Mouse (Mus musculus): ENCODE data around the gene Pcmt1. TPM values are rescaled to one million over a fixed set of nuclear protein-coding genes. Genes with fewer than 3 reads are reported as not detected.
"Not testable (repeated sequence)": the region's sequence is repeated elsewhere in the genome, so short reads cannot be mapped to it uniquely, and the experiment has no call there.

Gene Pcmt1
- polyA plus RNA-seq, 1 experiment from 2014 or later = 184 TPM

DNA sequence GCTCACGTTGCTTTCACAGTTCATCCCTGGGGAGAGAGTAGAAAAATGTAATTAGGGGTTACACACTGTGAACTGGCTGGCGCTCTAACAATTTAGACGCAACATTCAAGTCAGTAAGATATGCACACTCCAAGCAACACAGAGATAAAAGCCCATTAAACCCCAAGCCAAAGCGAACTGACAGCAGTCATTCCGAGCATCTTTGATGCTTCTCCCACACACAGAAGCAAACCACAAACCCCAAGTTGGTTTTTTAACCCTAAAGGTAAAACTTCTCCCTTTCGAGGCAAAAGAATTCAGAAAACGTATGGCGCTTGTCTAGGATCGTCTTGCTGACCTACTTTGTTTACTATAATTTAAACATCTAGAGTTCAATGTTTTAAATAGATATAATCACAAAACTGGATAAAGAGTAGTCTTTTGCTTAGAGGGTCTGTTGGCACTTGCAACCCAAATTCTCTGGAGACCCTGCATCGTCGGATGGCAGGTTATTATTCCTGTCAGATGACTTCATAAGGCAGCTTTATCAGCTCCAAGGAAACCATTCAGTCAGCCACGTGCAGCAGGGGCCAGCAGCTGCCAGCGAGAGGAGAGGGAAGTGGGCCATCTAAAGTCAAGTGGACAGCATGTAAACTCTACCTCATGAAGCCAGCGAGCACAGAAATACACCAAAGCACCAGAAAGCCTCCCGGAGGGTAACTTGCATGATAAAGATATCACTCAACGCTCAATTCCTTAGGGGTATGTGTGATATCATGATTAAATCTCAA is 49.8 kb downstream of the Pcmt1 start:
- Histone ChIP-seq H3K4me3 (no peak overlapping the region), H3K27me3 (no peaks in the 10 kb centered on the region), H3K36me3 (peaks cover 66% of the 10 kb centered on the region), H3K9ac (no peak overlapping the region), H3K4me2 (no peak overlapping the region), H3K9me3 (no peaks in the 10 kb centered on the region), H3K4me1 (replicated peaks) (no peaks in the 10 kb centered on the region), H3K27ac (replicated peaks) (no peak overlapping the region)
- ATAC-seq (ENCODE audit: low read depth) = no peak
- WGBS = 83% methylated on average over 16 of the region's 16 CpGs

DNA sequence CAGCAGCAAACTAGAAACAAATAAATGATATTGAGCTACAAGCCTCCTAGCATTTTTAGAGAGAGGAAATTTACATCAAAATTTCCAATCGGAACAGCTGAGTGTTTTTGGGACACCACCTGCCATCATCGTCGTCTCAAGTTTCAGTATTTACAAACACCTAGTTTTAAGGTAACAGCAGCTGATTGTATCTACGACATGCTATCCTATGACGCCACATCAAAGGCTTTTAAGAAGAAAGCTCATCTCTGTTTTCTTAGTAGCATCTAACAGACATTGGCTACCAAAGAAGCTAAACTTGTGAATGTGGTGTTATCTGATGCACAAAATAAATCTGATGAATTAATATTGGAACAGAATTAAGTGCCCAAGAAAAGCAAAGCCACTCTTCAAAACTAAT is 50.6 kb downstream of the Pcmt1 start:
- WGBS = 93% methylated on average over 5 of the region's 5 CpGs
- no peaks in the 10 kb centered on the region for H3K4me1 ChIP-seq (replicated peaks)
- no peak overlapping the region for H3K27ac ChIP-seq (replicated peaks)
- H3K4me3 ChIP-seq = no peak overlapping the region
- no peaks in the 10 kb centered on the region for H3K9me3 ChIP-seq
- H3K4me2 ChIP-seq = no peak overlapping the region
- no peaks in the 10 kb centered on the region for H3K27me3 ChIP-seq
- peaks cover 68% of the 10 kb centered on the region for H3K36me3 ChIP-seq
- H3K9ac ChIP-seq = no peak overlapping the region
- no peak for ATAC-seq (ENCODE audit: low read depth)

DNA sequence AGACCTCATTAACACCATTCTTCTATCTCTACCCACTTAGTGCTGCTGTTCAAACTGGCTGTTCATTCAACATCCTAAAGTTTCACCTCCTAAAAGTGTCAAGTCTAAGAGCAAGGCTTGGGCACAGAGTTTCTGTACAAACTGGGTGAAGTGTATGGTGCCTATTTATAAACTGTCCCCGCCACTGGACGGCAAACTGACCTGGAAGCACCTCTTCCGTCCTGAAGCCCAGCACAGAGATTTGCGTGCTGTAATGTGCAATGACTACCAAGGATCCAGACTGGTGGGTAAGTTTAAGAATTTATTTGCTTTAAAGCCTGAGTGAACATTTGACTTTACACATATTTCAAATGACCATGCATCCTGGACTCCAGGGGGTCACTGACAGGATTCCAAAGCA is 51.8 kb downstream of the Pcmt1 start:
- Histone ChIP-seq H3K4me3 (no peak overlapping the region), H3K27me3 (no peaks in the 10 kb centered on the region), H3K27ac (replicated peaks) (no peak overlapping the region), H3K36me3 (peaks cover 75% of the 10 kb centered on the region), H3K9ac (no peak overlapping the region), H3K4me1 (replicated peaks) (no peaks in the 10 kb centered on the region), H3K9me3 (no peaks in the 10 kb centered on the region), H3K4me2 (no peak overlapping the region)
- no peak for ATAC-seq (ENCODE audit: low read depth)
- 93% methylated on average over 4 of the region's 4 CpGs for WGBS

DNA sequence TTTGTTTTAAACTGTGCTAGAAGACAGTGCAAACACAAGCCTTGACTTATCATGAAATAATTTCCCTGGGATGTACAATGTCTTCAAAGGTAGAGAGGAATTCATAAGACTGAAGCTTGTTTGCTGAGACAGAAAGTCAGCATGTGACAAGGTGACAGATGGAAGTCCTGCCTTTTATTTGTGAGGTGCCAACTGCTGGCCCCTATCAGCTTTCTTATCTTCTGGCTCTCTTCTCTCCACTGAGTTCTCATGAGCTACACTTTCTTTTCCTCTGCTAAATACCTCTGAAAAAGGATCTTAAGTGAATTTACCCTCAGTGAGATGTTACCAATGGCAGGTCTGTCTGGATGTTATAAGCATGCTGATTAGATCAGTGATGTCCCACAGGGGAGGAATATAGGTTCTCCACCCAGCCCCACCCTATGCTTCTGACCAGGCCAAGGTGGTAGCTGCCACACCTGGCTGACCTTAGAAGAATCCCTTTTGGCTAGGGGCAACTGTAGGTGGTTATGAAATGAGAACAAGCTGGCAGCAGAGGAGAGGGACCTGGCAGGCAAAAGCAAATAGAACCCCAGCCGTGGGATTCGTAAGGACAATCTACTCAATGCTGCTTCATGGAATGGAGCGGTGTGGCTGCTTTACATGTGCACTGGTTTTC is 56.9 kb downstream of the Pcmt1 start:
- Histone ChIP-seq H3K4me1 (replicated peaks) (no peaks in the 10 kb centered on the region), H3K27me3 (no peaks in the 10 kb centered on the region), H3K36me3 (peaks cover 54% of the 10 kb centered on the region), H3K9me3 (no peaks in the 10 kb centered on the region), H3K9ac (no peak overlapping the region), H3K4me3 (no peak overlapping the region), H3K27ac (replicated peaks) (no peak overlapping the region), H3K4me2 (no peak overlapping the region)
- 97% methylated on average over 3 of the region's 3 CpGs for WGBS
- no peak for ATAC-seq (ENCODE audit: low read depth)

DNA sequence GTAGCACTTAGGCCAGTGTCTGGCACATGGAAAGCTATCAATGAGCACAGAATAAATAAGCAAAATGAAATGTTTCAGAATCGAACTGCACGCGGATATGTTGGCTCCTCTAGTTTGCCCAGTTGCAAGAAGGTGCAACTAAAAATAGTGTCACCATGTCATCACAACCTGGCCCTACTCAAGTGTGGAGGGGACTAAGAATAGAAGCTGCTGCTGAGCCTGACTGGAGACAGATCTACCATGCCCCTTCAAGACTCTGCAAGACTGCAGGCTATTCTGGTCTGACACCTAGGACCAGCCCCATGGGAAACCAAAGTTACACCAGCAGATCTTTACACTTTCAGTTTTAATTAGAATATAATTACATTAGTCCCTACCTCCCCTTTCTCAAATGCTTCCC is 58.6 kb downstream of the Pcmt1 start:
- H3K9me3 ChIP-seq = no peaks in the 10 kb centered on the region
- H3K27ac ChIP-seq (replicated peaks) = no peak overlapping the region
- no peaks in the 10 kb centered on the region for H3K4me1 ChIP-seq (replicated peaks)
- WGBS = 95% methylated on average over 3 of the region's 3 CpGs
- no peak overlapping the region for H3K4me3 ChIP-seq
- no peak for ATAC-seq (ENCODE audit: low read depth)
- no peak overlapping the region for H3K4me2 ChIP-seq
- no peak overlapping the region for H3K9ac ChIP-seq
- H3K36me3 ChIP-seq = peaks cover 40% of the 10 kb centered on the region
- H3K27me3 ChIP-seq = no peaks in the 10 kb centered on the region

DNA sequence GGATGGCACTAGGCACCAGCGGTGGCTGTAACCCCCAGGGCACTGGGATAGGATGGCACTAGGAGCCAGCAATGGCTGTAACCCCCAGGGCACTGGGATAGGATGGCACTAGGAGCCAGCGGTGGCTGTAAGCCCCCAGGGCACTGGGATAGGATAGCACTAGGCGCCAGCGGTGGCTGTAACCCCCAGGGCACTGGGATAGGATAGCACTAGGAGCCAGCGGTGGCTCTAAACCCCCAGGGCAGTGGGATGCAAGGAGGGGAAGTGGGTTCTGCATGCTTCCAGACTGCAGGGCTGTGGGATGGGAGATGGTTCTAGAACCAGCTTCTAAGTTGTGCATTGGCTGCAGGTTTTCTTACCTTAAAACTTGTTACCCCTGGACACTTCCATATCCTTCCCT is 60.2 kb downstream of the Pcmt1 start:
- H3K4me2 ChIP-seq = no peak overlapping the region
- H3K4me1 ChIP-seq (replicated peaks) = no peaks in the 10 kb centered on the region
- H3K9me3 ChIP-seq = no peaks in the 10 kb centered on the region
- ATAC-seq (ENCODE audit: low read depth) = no peak
- 70% methylated on average over 5 of the region's 5 CpGs for WGBS
- H3K9ac ChIP-seq = no peak overlapping the region
- no peak overlapping the region for H3K4me3 ChIP-seq
- H3K27ac ChIP-seq (replicated peaks) = no peak overlapping the region
- no peaks in the 10 kb centered on the region for H3K27me3 ChIP-seq
- peaks cover 37% of the 10 kb centered on the region for H3K36me3 ChIP-seq

DNA sequence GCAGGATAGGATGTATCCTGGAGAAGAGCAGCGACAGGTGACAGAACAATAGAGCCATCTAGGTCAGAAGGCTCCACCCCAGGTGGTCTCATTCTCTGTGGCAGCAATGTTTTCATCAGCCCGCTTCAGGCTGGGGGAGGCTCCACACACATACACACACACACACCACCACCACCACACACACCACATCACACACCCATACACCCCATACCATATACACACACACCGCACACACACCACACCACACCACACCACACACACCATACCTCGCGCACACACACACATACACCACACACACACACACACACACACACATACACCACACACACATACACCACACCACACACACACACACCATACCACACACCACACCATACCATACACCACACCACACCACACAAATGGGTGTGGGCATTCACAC is 61.1 kb downstream of the Pcmt1 start:
- 81% methylated on average over 5 of the region's 5 CpGs for WGBS
- Histone ChIP-seq H3K9ac (no peak overlapping the region), H3K27me3 (no peaks in the 10 kb centered on the region), H3K36me3 (peaks cover 39% of the 10 kb centered on the region), H3K4me1 (replicated peaks) (no peaks in the 10 kb centered on the region), H3K4me2 (no peak overlapping the region), H3K4me3 (no peak overlapping the region), H3K9me3 (peaks cover 3% of the 10 kb centered on the region), H3K27ac (replicated peaks) (no peak overlapping the region)
- no peak; the same call in 1 of the 2 replicates for ATAC-seq (ENCODE audit: low read depth)

DNA sequence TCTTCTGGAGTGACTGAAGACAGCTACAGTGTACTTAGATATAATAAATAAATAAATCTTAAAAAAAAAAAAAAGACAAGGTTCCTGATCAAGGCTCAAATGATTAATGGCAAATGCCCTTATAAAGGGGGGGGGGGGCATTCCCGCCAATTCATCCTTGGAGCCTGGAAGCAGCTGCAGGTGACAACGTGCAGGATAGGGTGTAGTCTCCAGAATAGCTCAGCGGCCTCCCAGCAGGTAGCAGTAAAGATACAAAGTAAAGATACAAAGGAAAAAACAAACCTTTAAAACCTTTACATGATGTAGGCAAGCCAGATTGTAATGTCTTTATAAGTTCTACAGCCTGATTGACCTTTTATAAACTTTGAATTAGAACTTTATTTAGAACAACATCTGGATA is 63.4 kb downstream of the Pcmt1 start:
- ATAC-seq (ENCODE audit: low read depth); H3K4me3 ChIP-seq; H3K9ac ChIP-seq; H3K4me1 ChIP-seq (replicated peaks); H3K9me3 ChIP-seq; H3K4me2 ChIP-seq; H3K27ac ChIP-seq (replicated peaks); H3K27me3 ChIP-seq: not testable (repeated sequence)
- H3K36me3 ChIP-seq = peaks cover 22% of the 10 kb centered on the region
- 39% methylated on average over 3 of the region's 3 CpGs for WGBS

DNA sequence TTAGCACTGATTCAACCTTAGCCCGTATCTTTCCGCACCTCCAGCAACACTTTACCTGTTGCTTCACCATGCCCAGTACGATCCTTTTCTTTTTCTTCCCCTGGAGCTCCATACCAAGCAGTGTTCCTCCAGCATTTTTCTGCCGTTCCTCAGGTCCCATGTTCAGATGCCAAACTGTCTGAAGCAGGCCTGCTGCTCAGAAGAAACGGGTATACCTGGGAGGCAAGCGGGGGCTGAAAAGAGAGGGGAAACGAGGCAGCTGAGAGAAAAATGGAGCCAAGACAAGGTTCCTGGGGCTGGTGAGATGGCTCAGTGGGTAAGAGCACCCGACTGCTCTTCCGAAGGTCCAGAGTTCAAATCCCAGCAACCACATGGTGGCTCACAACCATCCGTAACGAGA is 63.8 kb downstream of the Pcmt1 start:
- H3K4me1 ChIP-seq (replicated peaks); H3K9me3 ChIP-seq; ATAC-seq (ENCODE audit: low read depth); H3K4me2 ChIP-seq; H3K4me3 ChIP-seq; H3K9ac ChIP-seq; H3K27me3 ChIP-seq; H3K27ac ChIP-seq (replicated peaks): not testable (repeated sequence)
- peaks cover 22% of the 10 kb centered on the region for H3K36me3 ChIP-seq
- 88% methylated on average over 11 of the region's 11 CpGs for WGBS

DNA sequence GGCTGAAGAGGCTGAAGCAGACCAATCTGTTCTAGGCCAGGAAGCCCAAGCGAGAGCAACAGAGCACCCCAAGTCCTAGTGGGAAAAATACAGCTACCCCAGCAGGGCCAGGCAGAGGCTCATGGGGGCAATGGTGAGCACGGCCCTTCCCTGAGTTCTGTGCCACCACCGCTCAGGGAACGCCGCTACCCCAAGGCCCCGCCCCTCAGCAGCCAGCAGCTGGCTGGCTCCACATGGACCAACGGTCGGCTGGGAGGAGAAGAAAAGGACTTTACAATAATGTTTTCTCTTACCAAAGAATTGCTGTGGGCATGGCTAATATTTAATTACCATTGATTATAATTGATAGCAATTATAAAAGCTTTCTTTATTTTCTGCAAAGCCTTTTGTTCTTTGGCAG is 66.1 kb downstream of the Pcmt1 start:
- ATAC-seq (ENCODE audit: low read depth) = no peak
- Histone ChIP-seq H3K36me3 (peaks cover 29% of the 10 kb centered on the region), H3K4me1 (replicated peaks) (no peaks in the 10 kb centered on the region), H3K9me3 (peaks cover 6% of the 10 kb centered on the region), H3K4me2 (no peak overlapping the region), H3K27me3 (no peaks in the 10 kb centered on the region), H3K9ac (no peak overlapping the region), H3K27ac (replicated peaks) (no peak overlapping the region), H3K4me3 (no peak overlapping the region)
- 83% methylated on average over 8 of the region's 8 CpGs for WGBS

DNA sequence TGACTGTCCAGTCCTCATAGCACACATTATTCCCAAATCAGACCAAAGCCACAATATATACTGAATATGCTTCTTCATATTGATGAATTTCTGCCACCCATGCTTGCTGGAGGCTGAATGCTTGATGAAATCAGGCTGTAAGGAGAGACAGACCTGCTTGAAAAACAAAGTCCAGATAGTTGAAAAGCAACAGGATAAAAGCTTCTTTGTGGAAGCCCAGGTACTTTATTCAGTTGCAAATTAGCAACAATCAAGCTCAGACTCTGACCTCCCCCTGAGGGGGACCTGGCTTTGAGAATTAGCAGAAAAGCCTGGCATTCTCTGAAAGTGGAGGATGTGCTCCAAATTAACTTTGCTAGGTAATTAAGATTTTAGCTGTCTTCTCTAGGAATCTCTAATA is 68.7 kb downstream of the Pcmt1 start:
- peaks cover 44% of the 10 kb centered on the region for H3K36me3 ChIP-seq
- not testable (repeated sequence) for H3K4me1 ChIP-seq (replicated peaks); H3K4me3 ChIP-seq; H3K9ac ChIP-seq; ATAC-seq (ENCODE audit: low read depth); H3K27ac ChIP-seq (replicated peaks); H3K9me3 ChIP-seq; H3K27me3 ChIP-seq; H3K4me2 ChIP-seq

DNA sequence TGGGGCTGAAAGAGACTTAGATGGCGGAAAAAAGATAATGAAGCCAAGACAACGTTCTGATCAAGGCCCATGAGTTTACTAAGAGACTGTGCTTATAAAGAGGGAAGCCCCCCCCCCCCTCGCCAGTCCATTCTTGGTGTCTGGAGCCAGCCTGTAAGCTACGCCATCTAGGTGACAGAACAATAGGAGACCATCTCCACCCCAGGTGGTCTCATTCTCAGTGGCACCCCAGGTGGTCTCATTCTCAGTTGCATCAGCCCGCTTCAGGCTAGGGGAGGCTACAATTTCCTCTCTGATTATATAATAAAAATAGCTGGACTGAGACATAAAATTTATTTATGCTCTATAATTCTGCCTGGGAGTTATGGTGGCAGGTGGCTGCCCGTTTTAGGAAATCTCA is 69.3 kb downstream of the Pcmt1 start:
- 53% methylated on average over 6 of the region's 6 CpGs for WGBS
- H3K27me3 ChIP-seq = no peaks in the 10 kb centered on the region
- ATAC-seq (ENCODE audit: low read depth) = no peak

DNA sequence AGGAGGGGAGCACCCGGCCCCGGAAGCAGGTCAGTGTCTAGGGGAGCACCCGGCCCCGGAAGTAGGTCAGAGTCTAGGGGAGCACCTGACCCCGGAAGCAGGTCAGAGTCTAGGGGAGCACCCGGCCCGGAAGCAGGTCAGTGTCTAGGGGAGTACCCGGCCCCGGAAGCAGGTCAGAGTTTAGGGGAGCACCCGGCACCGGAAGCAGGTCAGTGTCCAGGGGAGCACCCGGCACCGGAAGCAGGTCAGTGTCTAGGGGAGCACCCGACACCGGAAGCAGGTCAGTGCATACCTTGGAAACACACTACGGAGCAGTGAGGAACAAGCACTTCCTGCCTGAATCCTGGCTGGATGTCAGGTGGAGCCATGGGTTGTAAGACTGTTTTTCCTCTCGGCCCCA is 72.3 kb downstream of the Pcmt1 start:
- Histone ChIP-seq H3K9me3 (no peaks in the 10 kb centered on the region), H3K27ac (replicated peaks) (no peak overlapping the region), H3K9ac (no peak overlapping the region), H3K4me2 (no peak overlapping the region), H3K36me3 (peaks cover 43% of the 10 kb centered on the region), H3K27me3 (no peaks in the 10 kb centered on the region), H3K4me1 (replicated peaks) (no peaks in the 10 kb centered on the region), H3K4me3 (no peak overlapping the region)
- WGBS = 95% methylated on average over 17 of the region's 17 CpGs
- no peak for ATAC-seq (ENCODE audit: low read depth)

More for the DNA sequence above, 69.3 kb downstream of the Pcmt1 start:
- Histone ChIP-seq H3K4me1 (replicated peaks) (no peaks in the 10 kb centered on the region), H3K4me3 (no peak overlapping the region), H3K9me3 (peaks cover 6% of the 10 kb centered on the region), H3K4me2 (no peak overlapping the region), H3K9ac (no peak overlapping the region), H3K36me3 (peaks cover 42% of the 10 kb centered on the region), H3K27ac (replicated peaks) (no peak overlapping the region)

Measured in neural tube, embryonic 13.5 days (tissue).